8 mouse cellular contexts compared by ENCODE assay signal in genomic region chr14:31205244-31205561, GRCm38 (mm10). TPM values are rescaled to one million over a fixed set of nuclear protein-coding genes. Genes with fewer than 3 reads are reported as not detected.
DNase-seq lines count a peak whose midpoint lies in the region; ATAC-seq and TF ChIP-seq lines count a peak whose summit lies in the region.

No protein-coding gene starts in this region.

- no peak for ATAC-seq in G1E (ENCODE audit: extremely low read depth, insufficient number of reproducible peaks, low FRiP score, poor library complexity, severe bottlenecking)
- peak; percentile 10; the same call in 1 of the 2 replicates for ATAC-seq in forebrain, embryonic 12.5 days (ENCODE audit: low FRiP score)
- no peak for ATAC-seq in liver, embryonic 15.5 days (ENCODE audit: insufficient read depth)

- peak overlapping the region; percentile 96 for H3K4me3 ChIP-seq in kidney, adult 2 months (ENCODE audit: insufficient read depth, low read depth, low read length)
- H3K4me3 ChIP-seq in G1E (ENCODE audit: low read depth, low read length) = peak overlapping the region; percentile 81
- H3K4me3 ChIP-seq in forebrain, embryonic 12.5 days (replicated peaks) = peak overlapping the region; percentile 74
- H3K4me3 ChIP-seq in liver, embryonic 15.5 days (replicated peaks) = peak overlapping the region; percentile 83

- TF ChIP-seq POLR2A in kidney, adult 2 months (IDR thresholded peaks at IDR 0.05; ENCODE audit: low read depth, low read length) = no peak

- WGBS in kidney, adult 2 months = 6% methylated on average over 8 of the region's 8 CpGs
- 31% methylated on average over 8 of the region's 8 CpGs for whole genome bisulfite sequencing in forebrain, embryonic 12.5 days
- WGBS in liver, embryonic 15.5 days (ENCODE audit: insufficient replicate concordance) = 14% methylated on average over 8 of the region's 8 CpGs

- H3K4me2 ChIP-seq in forebrain, embryonic 12.5 days = peak overlapping the region; percentile 72
- H3K4me2 ChIP-seq in liver, embryonic 15.5 days = peak overlapping the region; percentile 91

- no peaks in the 10 kb centered on the region for H3K27me3 ChIP-seq in kidney, adult 2 months (replicated peaks; ENCODE audit: control insufficient read depth, insufficient read depth, low read length)
- peaks cover 13% of the 10 kb centered on the region for H3K27me3 ChIP-seq in G1E (ENCODE audit: insufficient read depth, low read length)
- peaks cover 3% of the 10 kb centered on the region; the same call in 1 of the 2 replicates for H3K27me3 ChIP-seq in forebrain, embryonic 12.5 days
- 0 out of 2 replicates have a peak, but pooled peaks cover 3% of the 10 kb centered on the region for H3K27me3 ChIP-seq in liver, embryonic 15.5 days

- H3K9ac ChIP-seq in forebrain, embryonic 12.5 days = peak overlapping the region; percentile 90
- peak overlapping the region; percentile 87 for H3K9ac ChIP-seq in liver, embryonic 15.5 days

- peaks cover 17% of the 10 kb centered on the region for H3K4me1 ChIP-seq in kidney, adult 2 months (ENCODE audit: control insufficient read depth, insufficient read depth, low read length)
- peaks cover 50% of the 10 kb centered on the region for H3K4me1 ChIP-seq in G1E (ENCODE audit: insufficient read depth, low read depth, low read length)
- H3K4me1 ChIP-seq in forebrain, embryonic 12.5 days = peaks cover 24% of the 10 kb centered on the region
- peaks cover 61% of the 10 kb centered on the region for H3K4me1 ChIP-seq in liver, embryonic 15.5 days (replicated peaks)

- TF ChIP-seq CTCF in kidney, adult 2 months (conservative IDR thresholded peaks at IDR 0.05; ENCODE audit: insufficient read depth, insufficient read length, low read depth, low read length) = no peak
- TF ChIP-seq CTCF in G1E (IDR thresholded peaks at IDR 0.05; ENCODE audit: low read depth, low read length) = no peak

- DNase-seq in kidney, adult 2 months = peak; percentile 57
- no peak for DNase-seq in kidney, adult 18-20 months
- peak; percentile 32 for DNase-seq in G1E (ENCODE audit: low spot score)
- DNase-seq in adrenal gland, adult 2 months = no peak
- no peak for DNase-seq in cerebellum, postnatal 4 days (ENCODE audit: low spot score in 2 of 2)
- no peak for DNase-seq in thymus, adult 18-20 months

- H3K9me3 ChIP-seq in G1E (replicated peaks) = no peaks in the 10 kb centered on the region
- H3K9me3 ChIP-seq in forebrain, embryonic 12.5 days = no peaks in the 10 kb centered on the region
- H3K9me3 ChIP-seq in liver, embryonic 15.5 days (replicated peaks) = no peaks in the 10 kb centered on the region

- peaks cover 13% of the 10 kb centered on the region for H3K36me3 ChIP-seq in kidney, adult 2 months (ENCODE audit: control insufficient read depth, insufficient read depth, low read length)
- peaks cover 51% of the 10 kb centered on the region for H3K36me3 ChIP-seq in G1E (replicated peaks)
- peaks cover 43% of the 10 kb centered on the region for H3K36me3 ChIP-seq in forebrain, embryonic 12.5 days (replicated peaks)
- peaks cover 41% of the 10 kb centered on the region for H3K36me3 ChIP-seq in liver, embryonic 15.5 days (replicated peaks)

- peak overlapping the region; percentile 79 for H3K27ac ChIP-seq in kidney, adult 2 months (ENCODE audit: insufficient read depth, low read depth, low read length)
- H3K27ac ChIP-seq in forebrain, embryonic 12.5 days = peak overlapping the region; percentile 89
- peak overlapping the region; percentile 88 for H3K27ac ChIP-seq in liver, embryonic 15.5 days (replicated peaks)

RNA-seq across cellular contexts. Expression of gene Tnnc1, which starts 2.9 kb away (rescaled TPM):
- polyA plus RNA-seq in kidney, adult 2 months (2012; rRNA removed) = 2.1 and 9.1 TPM in 2 replicates
- total RNA-seq in G1E (2014; fragmentation: Nextera tagmentation) = 3.3 TPM in 1 of 2 replicates, not detected in the other
- 1.1 TPM in 1 of 2 replicates, not detected in the other for total RNA-seq in G1E (2017)
- 0.08 TPM in 1 of 2 replicates, not detected in the other for polyA plus RNA-seq in G1E (2012)
- polyA plus RNA-seq in forebrain, embryonic 12.5 days (2016; fragmentation: Nextera tagmentation; extraction: Ambion mirVana) = 1.6 and 2.1 TPM in 2 replicates
- 66.4 and 66.7 TPM in 2 replicates for polyA plus RNA-seq in liver, embryonic 15.5 days (2015; fragmentation: Nextera tagmentation; extraction: Ambion mirVana)
- 1 to 10 TPM; 1.3 to 1.7 TPM for total RNA-seq in adrenal gland, adult 2 months (2021)
- 0.36 TPM in 1 of 2 replicates, not detected in the other for polyA plus RNA-seq in adrenal gland, adult 2 months (2012; rRNA removed)

RNA-seq across cellular contexts. Expression of gene Nisch, which starts 11.5 kb away (rescaled TPM):
- polyA plus RNA-seq in kidney, adult 2 months (2012; rRNA removed) = 244 and 277 TPM in 2 replicates
- total RNA-seq in G1E (2014; fragmentation: Nextera tagmentation) (287 and 312 TPM in 2 replicates), G1E (2017) (83.8 and 87.1 TPM in 2 replicates)
- polyA plus RNA-seq in G1E (2012) = 173 and 201 TPM in 2 replicates
- polyA plus RNA-seq in forebrain, embryonic 12.5 days (2016; fragmentation: Nextera tagmentation; extraction: Ambion mirVana) = 439 and 446 TPM in 2 replicates
- 92.3 and 115 TPM in 2 replicates for polyA plus RNA-seq in liver, embryonic 15.5 days (2015; fragmentation: Nextera tagmentation; extraction: Ambion mirVana)
- 100 to 1,000 TPM; 249 to 309 TPM for total RNA-seq in adrenal gland, adult 2 months (2021)
- polyA plus RNA-seq in adrenal gland, adult 2 months (2012; rRNA removed) = 412 and 462 TPM in 2 replicates

RNA-seq across cellular contexts. Expression of gene Sema3g, which starts 12.5 kb away (rescaled TPM):
- 34.2 and 38.8 TPM in 2 replicates for polyA plus RNA-seq in kidney, adult 2 months (2012; rRNA removed)
- not detected in 2 replicates for total RNA-seq in G1E (2014; fragmentation: Nextera tagmentation)
- 0.11 TPM in 1 of 2 replicates, not detected in the other for total RNA-seq in G1E (2017)
- not detected in 2 replicates for polyA plus RNA-seq in G1E (2012)
- 0.86 and 0.93 TPM in 2 replicates for polyA plus RNA-seq in forebrain, embryonic 12.5 days (2016; fragmentation: Nextera tagmentation; extraction: Ambion mirVana)
- 0.03 and 0.08 TPM in 2 replicates for polyA plus RNA-seq in liver, embryonic 15.5 days (2015; fragmentation: Nextera tagmentation; extraction: Ambion mirVana)
- total RNA-seq in adrenal gland, adult 2 months (2021) = 10 to 100 TPM in 1 of 2 experiments, 1 to 10 TPM in 1; 5.2 to 11.2 TPM
- polyA plus RNA-seq in adrenal gland, adult 2 months (2012; rRNA removed) = 8.7 and 10.9 TPM in 2 replicates

RNA-seq across cellular contexts. Expression of gene Stab1, which starts 36.8 kb away (rescaled TPM):
- 41.5 and 46.8 TPM in 2 replicates for polyA plus RNA-seq in kidney, adult 2 months (2012; rRNA removed)
- total RNA-seq in G1E (2014; fragmentation: Nextera tagmentation) (not detected in 2 replicates), G1E (2017) (0.44 and 0.52 TPM in 2 replicates)
- not detected in 2 replicates for polyA plus RNA-seq in G1E (2012)
- polyA plus RNA-seq in forebrain, embryonic 12.5 days (2016; fragmentation: Nextera tagmentation; extraction: Ambion mirVana) = 23.1 and 26.1 TPM in 2 replicates
- polyA plus RNA-seq in liver, embryonic 15.5 days (2015; fragmentation: Nextera tagmentation; extraction: Ambion mirVana) = 22.0 and 27.4 TPM in 2 replicates
- 10 to 100 TPM; 55.8 to 67.6 TPM for total RNA-seq in adrenal gland, adult 2 months (2021)
- 80.5 and 82.1 TPM in 2 replicates for polyA plus RNA-seq in adrenal gland, adult 2 months (2012; rRNA removed)

RNA-seq across cellular contexts. Expression of gene Phf7, which starts 45.9 kb away (rescaled TPM):
- polyA plus RNA-seq in kidney, adult 2 months (2012; rRNA removed) = 7.3 and 7.5 TPM in 2 replicates
- total RNA-seq in G1E (2014; fragmentation: Nextera tagmentation) (11.7 and 13.2 TPM in 2 replicates), G1E (2017) (5.8 and 6.5 TPM in 2 replicates)
- 1.7 and 1.9 TPM in 2 replicates for polyA plus RNA-seq in G1E (2012)
- polyA plus RNA-seq in forebrain, embryonic 12.5 days (2016; fragmentation: Nextera tagmentation; extraction: Ambion mirVana) = 14.8 and 15.8 TPM in 2 replicates
- 5.6 and 6.3 TPM in 2 replicates for polyA plus RNA-seq in liver, embryonic 15.5 days (2015; fragmentation: Nextera tagmentation; extraction: Ambion mirVana)
- total RNA-seq in adrenal gland, adult 2 months (2021) = 1 to 10 TPM; 6.1 to 7.3 TPM
- 4.6 and 4.8 TPM in 2 replicates for polyA plus RNA-seq in adrenal gland, adult 2 months (2012; rRNA removed)

Comparison
In these comparisons a context has a peak if more than half of its experiments do, and no peak if none do; other contexts are left out.
1. DNase-seq: peak in kidney, adult 2 months (single experiment) and G1E (single experiment); none in kidney, adult 18-20 months (single experiment), adrenal gland, adult 2 months (single experiment), cerebellum, postnatal 4 days (0 of 2) and thymus, adult 18-20 months (0 of 2).
2. Peak in every context shown above with its lines, with median percentiles within 50 percentile points of each other: H3K27ac ChIP-seq and H3K4me3 ChIP-seq.